Mouse (Mus musculus) cerebellum, postnatal 14 days (tissue): ENCODE results near the gene Npepps.
"Not testable (repeated sequence)": the region's sequence is repeated elsewhere in the genome, so short reads cannot be mapped to it uniquely, and the experiment has no call there.

Experiments
- DNase-seq, 2 experiments: peaks; one replicate each; pipeline ENCODE4 v3.0.0; 2021; ENCODE audit warnings: mixed read lengths in 2 of 2

Gene Npepps

GRCm38 (mm10) chr11:97280216-97280861 is at the start of gene Npepps:
Gene Npepps, minus strand, starts transcription at chr11:97280638.
- peak; percentile 88 to 89 for DNase-seq

GRCm38 (mm10) chr11:97328148-97328547 is 47.7 kb upstream of the Npepps start:
- DNase-seq = peak; percentile 78 to 83

GRCm38 (mm10) chr11:97325224-97325623 is 44.8 kb upstream of the Npepps start:
- no peak for DNase-seq

DNA sequence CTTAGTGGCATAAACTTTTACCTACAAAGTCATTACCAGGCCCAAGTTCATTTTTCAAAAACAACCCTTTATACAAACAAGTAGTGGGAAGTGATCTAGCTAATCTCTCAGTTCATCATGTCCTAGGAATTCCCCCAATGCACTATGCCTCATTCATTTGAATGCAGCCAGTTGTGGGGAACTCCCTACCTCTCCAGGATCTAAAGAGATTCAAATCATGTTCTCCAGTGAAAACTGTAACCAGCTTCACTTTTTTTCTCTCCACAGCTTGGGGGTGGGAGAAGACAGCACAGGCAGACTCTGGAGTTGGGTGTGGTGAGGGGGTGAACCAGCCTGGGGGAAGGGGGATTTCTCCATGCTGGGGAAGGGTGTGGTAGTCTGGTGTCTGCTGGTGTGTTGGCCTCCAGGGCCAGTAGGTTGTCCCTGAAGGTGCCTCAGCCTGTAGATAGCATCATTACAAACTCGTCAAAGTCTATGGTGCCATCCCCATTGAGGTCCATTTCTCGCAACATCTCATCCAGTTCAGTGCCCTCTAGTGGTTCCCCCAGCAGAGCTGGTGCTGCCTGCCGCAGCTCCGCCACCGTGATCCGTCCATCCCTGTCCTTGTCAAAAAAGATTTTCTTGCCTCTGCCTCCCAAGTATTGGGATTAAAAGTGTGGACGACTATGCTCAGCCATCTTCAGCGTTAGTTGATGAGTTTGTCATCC is 41.6 kb upstream of the Npepps start:
- DNase-seq = not testable (repeated sequence)

GRCm38 (mm10) chr11:97321197-97321596 is 40.8 kb upstream of the Npepps start:
- no peak for DNase-seq

- DNase-seq = peak; percentile 99 to 100
Observed at GRCm38 (mm10) chr11:97315504-97316503, 35.4 kb upstream of the Npepps start, which contains the start of gene Mrpl45. Gene Mrpl45, plus strand, starts transcription at chr11:97315716.

- no peak for DNase-seq
Observed at GRCm38 (mm10) chr11:97314751-97315503, 34.5 kb upstream of the Npepps start.

DNA sequence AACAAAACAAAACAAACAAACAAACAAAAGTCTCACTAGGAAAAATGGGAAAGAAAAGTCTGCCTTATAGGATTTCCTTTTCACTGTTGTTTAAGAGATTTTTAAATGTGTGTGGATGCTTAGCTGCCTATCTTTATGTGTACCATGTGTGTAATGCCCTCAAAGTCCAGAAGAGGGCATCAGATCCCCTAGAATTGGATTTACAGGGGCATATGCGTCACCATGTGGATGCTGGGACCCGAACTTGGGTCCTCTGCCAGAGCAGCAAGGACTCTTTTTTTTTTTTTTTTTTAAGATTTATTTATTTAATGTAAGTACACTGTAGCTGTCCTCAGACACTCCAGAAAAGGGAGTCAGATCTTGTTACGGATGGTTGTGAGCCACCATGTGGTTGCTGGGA is 33.7 kb upstream of the Npepps start:
- peak in 1 of 2 experiments; percentile 71 for DNase-seq

GRCm38 (mm10) chr11:97312871-97313270 is 32.4 kb upstream of the Npepps start:
- not testable (repeated sequence) for DNase-seq

DNA sequence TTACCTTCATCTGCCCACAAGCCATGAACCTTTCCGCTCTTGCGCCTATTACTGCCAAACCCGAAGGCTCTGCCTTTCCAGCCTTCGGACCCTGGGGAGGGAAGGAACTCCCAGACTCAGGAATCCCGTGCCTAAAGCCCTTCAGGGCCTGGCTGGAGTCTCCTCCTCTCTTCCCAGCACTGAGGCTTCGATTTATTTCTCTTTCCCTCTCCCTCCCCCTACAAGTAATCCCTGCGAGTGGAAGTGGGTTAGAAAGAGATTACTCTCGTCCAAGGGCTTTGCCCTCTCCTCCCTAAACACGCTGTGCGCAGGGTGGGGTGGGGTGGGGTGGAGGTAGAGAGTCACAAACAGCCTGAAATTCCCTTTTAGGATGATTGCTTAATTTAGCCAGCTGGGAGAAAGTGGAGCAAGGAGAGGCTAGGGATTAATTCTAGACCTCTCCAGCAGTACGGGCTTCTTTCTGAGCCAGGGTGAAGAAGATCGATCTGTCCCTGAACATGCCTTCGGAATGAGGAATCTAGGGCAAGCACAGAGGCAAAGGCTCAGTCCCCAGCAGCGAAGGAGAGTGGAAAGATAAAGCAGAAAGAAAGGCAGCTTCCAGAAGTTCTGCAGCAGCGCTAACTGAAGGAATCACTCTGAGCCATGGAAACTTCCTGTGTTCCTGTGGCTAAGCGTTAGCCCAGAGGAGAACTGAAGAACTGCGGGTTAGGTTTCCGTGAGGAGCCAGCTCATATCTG is 30.6 kb upstream of the Npepps start:
- no peak for DNase-seq

- DNase-seq = peak; percentile 83 to 85
Observed at GRCm38 (mm10) chr11:97309911-97310571, 29.6 kb upstream of the Npepps start.

DNA sequence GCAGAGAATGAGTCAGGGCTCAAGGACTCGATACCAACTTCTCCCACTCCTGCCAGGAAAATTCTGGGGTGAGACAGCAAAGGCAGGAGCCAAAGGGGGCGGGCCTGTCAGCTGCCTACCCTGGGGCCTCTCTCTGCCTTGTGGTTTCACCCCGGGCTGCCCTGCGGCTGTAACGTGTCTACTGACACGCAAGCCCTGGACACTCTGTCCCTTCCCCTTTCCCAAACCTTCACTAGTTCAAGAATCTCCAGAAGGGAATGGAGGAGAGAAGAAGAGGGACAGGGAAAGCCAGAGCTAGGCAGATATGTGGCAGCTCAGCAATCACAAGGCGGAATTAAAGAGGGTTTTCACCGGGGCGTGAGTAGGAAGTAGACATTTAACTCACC is 29.0 kb upstream of the Npepps start:
- DNase-seq = peak; percentile 29 to 31

- no peak for DNase-seq
Observed at GRCm38 (mm10) chr11:97308806-97309450, 28.5 kb upstream of the Npepps start.

DNA sequence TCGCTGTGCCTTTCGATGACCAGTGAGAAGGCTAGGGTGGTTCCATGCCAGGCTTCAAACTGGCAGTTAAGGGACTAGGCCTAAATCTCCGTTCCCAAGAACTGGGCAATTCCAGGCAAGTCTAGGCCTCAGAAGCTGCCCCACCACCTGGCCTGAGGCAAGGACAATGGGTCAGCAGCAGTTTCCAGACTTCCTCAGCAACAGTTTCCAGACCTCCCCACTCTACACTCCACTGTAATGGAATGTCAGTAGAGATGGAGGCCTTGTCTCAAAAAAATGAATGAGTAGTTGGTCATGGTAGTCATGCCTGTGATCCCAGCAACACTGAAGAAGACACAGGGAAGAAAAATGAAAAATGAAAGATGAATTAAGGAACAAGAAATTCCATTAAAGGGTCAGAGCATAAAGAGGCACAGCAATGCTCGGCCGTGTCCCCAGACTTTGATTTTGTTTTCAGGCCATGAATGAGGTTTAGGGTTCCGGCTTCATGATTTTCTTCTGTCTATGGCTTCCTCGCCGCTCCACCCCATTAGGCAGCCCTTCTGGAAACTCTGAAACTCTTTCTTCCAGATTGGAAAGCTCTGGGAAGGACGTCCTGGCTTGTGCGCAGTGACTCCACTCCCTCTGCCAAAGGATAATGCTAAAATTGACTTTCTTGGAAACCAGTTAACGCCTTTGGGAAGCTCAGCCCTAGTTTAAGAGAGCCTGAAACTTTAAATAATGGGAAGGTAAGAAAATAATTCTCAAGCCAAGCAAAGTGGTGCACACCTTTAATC is 27.0 kb upstream of the Npepps start:
- DNase-seq = no peak

DNA sequence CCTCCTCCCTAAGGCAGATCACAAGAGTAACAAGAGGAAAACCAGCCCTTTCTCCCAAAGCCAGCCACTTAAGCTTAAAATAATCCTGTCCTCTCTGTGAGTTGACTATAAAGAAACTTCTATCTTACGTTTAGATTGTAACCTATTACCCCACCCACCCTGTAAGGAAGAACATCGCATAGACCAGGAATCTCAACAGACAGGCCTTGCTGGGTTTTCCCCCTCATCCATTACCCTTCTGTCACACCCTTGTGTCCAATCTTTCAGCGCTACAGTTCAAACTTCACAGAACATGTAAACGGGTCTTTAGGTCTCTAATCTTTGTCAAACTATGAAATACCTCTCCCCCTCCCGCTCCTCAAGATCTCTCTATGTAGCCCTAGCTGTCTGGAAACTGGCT is 24.2 kb upstream of the Npepps start:
- DNase-seq = no peak

DNA sequence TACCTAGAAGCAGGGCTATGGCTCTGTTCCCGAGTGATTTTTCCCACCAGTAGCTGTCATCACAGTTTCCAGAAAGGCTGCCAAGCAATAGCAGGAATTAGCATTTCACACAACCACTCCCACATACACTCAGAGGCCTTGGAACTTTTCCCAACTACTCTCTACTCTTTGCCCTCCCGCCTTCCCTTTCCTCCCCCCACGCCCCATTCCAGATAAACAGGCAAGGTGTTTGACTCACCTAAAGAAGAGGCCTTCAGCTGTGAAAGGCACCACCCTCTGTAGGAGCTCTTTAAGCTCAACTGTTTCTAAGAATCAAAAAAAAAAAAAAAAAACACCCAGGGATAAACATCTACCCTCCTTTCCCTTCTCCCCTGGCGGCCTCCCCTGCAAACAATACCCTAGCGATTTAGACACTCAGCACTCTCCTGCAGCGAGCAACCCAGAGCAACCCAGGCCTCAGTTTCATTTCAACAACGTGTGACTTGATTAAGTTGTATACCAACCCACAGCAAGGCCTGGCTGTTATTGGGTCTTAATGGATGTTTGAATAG is 21.9 kb upstream of the Npepps start:
- peak in 1 of 2 experiments; percentile 31 for DNase-seq

DNA sequence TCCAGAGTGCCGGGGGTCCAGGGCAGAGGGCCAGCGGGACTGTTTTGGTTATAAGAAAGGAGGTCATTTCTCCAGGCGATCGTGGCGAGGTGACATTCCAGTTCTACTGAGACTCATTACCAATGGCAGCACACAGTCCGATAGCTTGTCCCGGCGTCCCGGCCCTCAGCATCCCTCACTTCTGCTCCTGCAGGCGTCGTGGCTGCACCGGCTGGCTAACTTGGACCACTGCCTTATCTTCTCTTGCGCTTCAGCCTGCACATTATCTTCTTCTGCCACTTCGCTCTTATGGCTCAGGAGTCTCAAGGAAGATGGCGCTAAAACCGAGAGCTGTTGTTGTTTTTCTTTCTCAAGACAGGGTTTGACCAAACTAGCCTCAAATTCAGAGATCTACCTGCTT is 21.0 kb upstream of the Npepps start:
- peak in 1 of 2 experiments; percentile 50 for DNase-seq

- no peak for DNase-seq
Observed at GRCm38 (mm10) chr11:97299939-97300338, 19.5 kb upstream of the Npepps start.

GRCm38 (mm10) chr11:97296542-97296941 is 16.1 kb upstream of the Npepps start:
- no peak for DNase-seq
